Mouse (Mus musculus): ENCODE data around the gene Cyp21a1. TPM values are rescaled to one million over a fixed set of nuclear protein-coding genes. Genes with fewer than 3 reads are reported as not detected.

The Cyp21a1 gene
- polyA plus RNA-seq, 1 experiment from 2014 or later = not detected

GRCm38 (mm10) chr17:34761471-34761870, 42.9 kb downstream of the Cyp21a1 start:
- Histone ChIP-seq H3K4me2 (ENCODE audit: low read depth, low read length, severe bottlenecking) (no peak overlapping the region), H3K9ac (ENCODE audit: low read length) (no peak overlapping the region), H3K36me3 (ENCODE audit: control insufficient read depth, insufficient read depth, low read length) (no peaks in the 10 kb centered on the region), H3K27me3 (ENCODE audit: control insufficient read depth, insufficient read depth, low read length) (no peaks in the 10 kb centered on the region), H3K4me1 (replicated peaks; ENCODE audit: control insufficient read depth, insufficient read depth, low read length) (no peaks in the 10 kb centered on the region), H3K4me3 (ENCODE audit: low read depth, low read length) (no peak overlapping the region), H3K9me3 (ENCODE audit: control insufficient read depth, low read length) (no peaks in the 10 kb centered on the region), H3K27ac (ENCODE audit: low read depth, low read length) (no peak overlapping the region)
- no peak for DNase-seq (ENCODE audit: low spot score)
- WGBS = 77% methylated on average over 3 of the region's 3 CpGs
- no peak for ATAC-seq (replicated peaks; ENCODE audit: low FRiP score)

Small RNA genes lying within 50 kb of the gene (microRNA-seq; reads per million reads assigned to microRNA genes)
- gene Gm27471 (ENCODE audit: insufficient number of aligned reads) = not detected
- not detected for gene Mir6970 (ENCODE audit: insufficient number of aligned reads)
- gene Mir6971 (ENCODE audit: insufficient number of aligned reads) = 3.4 reads per million

Other genes with a start within 250 kb of the Cyp21a1 start
- 5.9 and 8.7 TPM in 2 replicates for gene Notch4, start 240.3 kb downstream of the Cyp21a1 start, polyA plus RNA-seq (2014; fragmentation: Nextera tagmentation; extraction: Ambion mirVana)
- 2.6 and 4.3 TPM in 2 replicates for gene Gpsm3, start 214.8 kb downstream of the Cyp21a1 start, polyA plus RNA-seq (2014; fragmentation: Nextera tagmentation; extraction: Ambion mirVana)
- gene Pbx2, start 213.3 kb downstream of the Cyp21a1 start, polyA plus RNA-seq (2014; fragmentation: Nextera tagmentation; extraction: Ambion mirVana) = 17.8 and 17.9 TPM in 2 replicates
- gene Ager, start 206.7 kb downstream of the Cyp21a1 start, polyA plus RNA-seq (2014; fragmentation: Nextera tagmentation; extraction: Ambion mirVana) = 2.4 and 4.0 TPM in 2 replicates
- 158 and 169 TPM in 2 replicates for gene Rnf5, start 200.9 kb downstream of the Cyp21a1 start, polyA plus RNA-seq (2014; fragmentation: Nextera tagmentation; extraction: Ambion mirVana)
- gene Agpat1, start 200.3 kb downstream of the Cyp21a1 start, polyA plus RNA-seq (2014; fragmentation: Nextera tagmentation; extraction: Ambion mirVana) = 93.4 and 101 TPM in 2 replicates
- 1.6 and 2.3 TPM in 2 replicates for gene Egfl8, start 188.6 kb downstream of the Cyp21a1 start, polyA plus RNA-seq (2014; fragmentation: Nextera tagmentation; extraction: Ambion mirVana)
- 26.4 and 29.0 TPM in 2 replicates for gene Ppt2, start 176.1 kb downstream of the Cyp21a1 start, polyA plus RNA-seq (2014; fragmentation: Nextera tagmentation; extraction: Ambion mirVana)
- 2.4 and 2.7 TPM in 2 replicates for gene Prrt1, start 175.0 kb downstream of the Cyp21a1 start, polyA plus RNA-seq (2014; fragmentation: Nextera tagmentation; extraction: Ambion mirVana)
- 14.5 and 18.2 TPM in 2 replicates for gene Fkbpl, start 159.8 kb downstream of the Cyp21a1 start, polyA plus RNA-seq (2014; fragmentation: Nextera tagmentation; extraction: Ambion mirVana)
- gene Atf6b, start 157.4 kb downstream of the Cyp21a1 start, polyA plus RNA-seq (2014; fragmentation: Nextera tagmentation; extraction: Ambion mirVana) = 79.5 and 82.9 TPM in 2 replicates
- 0.03 TPM in 1 of 2 replicates, not detected in the other for gene Tnxb, start 134.0 kb downstream of the Cyp21a1 start, polyA plus RNA-seq (2014; fragmentation: Nextera tagmentation; extraction: Ambion mirVana)
- gene C4b, start 60.7 kb downstream of the Cyp21a1 start, polyA plus RNA-seq (2014; fragmentation: Nextera tagmentation; extraction: Ambion mirVana) = 0.05 TPM in 1 of 2 replicates, not detected in the other
- 26.3 and 28.3 TPM in 2 replicates for gene Stk19, start 32.4 kb upstream of the Cyp21a1 start, polyA plus RNA-seq (2014; fragmentation: Nextera tagmentation; extraction: Ambion mirVana)
- gene Dxo, start 32.5 kb upstream of the Cyp21a1 start, polyA plus RNA-seq (2014; fragmentation: Nextera tagmentation; extraction: Ambion mirVana) = 78.5 and 84.9 TPM in 2 replicates
- gene Skiv2l, start 45.6 kb upstream of the Cyp21a1 start, polyA plus RNA-seq (2014; fragmentation: Nextera tagmentation; extraction: Ambion mirVana) = 53.1 and 55.1 TPM in 2 replicates
- gene Nelfe, start 45.8 kb upstream of the Cyp21a1 start, polyA plus RNA-seq (2014; fragmentation: Nextera tagmentation; extraction: Ambion mirVana) = 143 and 144 TPM in 2 replicates
- gene Cfb, start 58.0 kb upstream of the Cyp21a1 start, polyA plus RNA-seq (2014; fragmentation: Nextera tagmentation; extraction: Ambion mirVana) = 2.6 and 3.3 TPM in 2 replicates
- 2.1 and 2.8 TPM in 2 replicates for gene Zbtb12, start 74.9 kb upstream of the Cyp21a1 start, polyA plus RNA-seq (2014; fragmentation: Nextera tagmentation; extraction: Ambion mirVana)
- gene Gm20547, start 77.5 kb upstream of the Cyp21a1 start, polyA plus RNA-seq (2014; fragmentation: Nextera tagmentation; extraction: Ambion mirVana) = not detected in 2 replicates
- gene C2, start 93.7 kb upstream of the Cyp21a1 start, polyA plus RNA-seq (2014; fragmentation: Nextera tagmentation; extraction: Ambion mirVana) = 1.1 and 1.7 TPM in 2 replicates
- gene Ehmt2, start 93.9 kb upstream of the Cyp21a1 start, polyA plus RNA-seq (2014; fragmentation: Nextera tagmentation; extraction: Ambion mirVana) = 90.4 and 96.8 TPM in 2 replicates
- not detected in 2 replicates for gene Slc44a4, start 109.9 kb upstream of the Cyp21a1 start, polyA plus RNA-seq (2014; fragmentation: Nextera tagmentation; extraction: Ambion mirVana)
- 12.8 and 13.4 TPM in 2 replicates for gene Neu1, start 126.7 kb upstream of the Cyp21a1 start, polyA plus RNA-seq (2014; fragmentation: Nextera tagmentation; extraction: Ambion mirVana)
- 0.24 TPM in 1 of 2 replicates, not detected in the other for gene Hspa1b, start 154.7 kb upstream of the Cyp21a1 start, polyA plus RNA-seq (2014; fragmentation: Nextera tagmentation; extraction: Ambion mirVana)
- gene Gm20481, start 165.4 kb upstream of the Cyp21a1 start, polyA plus RNA-seq (2014; fragmentation: Nextera tagmentation; extraction: Ambion mirVana) = not detected in 2 replicates
- gene Hspa1a, start 167.6 kb upstream of the Cyp21a1 start, polyA plus RNA-seq (2014; fragmentation: Nextera tagmentation; extraction: Ambion mirVana) = 1.6 TPM in 2 replicates
- gene Hspa1l, start 168.1 kb upstream of the Cyp21a1 start, polyA plus RNA-seq (2014; fragmentation: Nextera tagmentation; extraction: Ambion mirVana) = 1.7 and 1.8 TPM in 2 replicates
- gene Lsm2, start 177.3 kb upstream of the Cyp21a1 start, polyA plus RNA-seq (2014; fragmentation: Nextera tagmentation; extraction: Ambion mirVana) = 288 and 292 TPM in 2 replicates
- gene Vars, start 196.4 kb upstream of the Cyp21a1 start, polyA plus RNA-seq (2014; fragmentation: Nextera tagmentation; extraction: Ambion mirVana) = 169 and 174 TPM in 2 replicates
- gene Vwa7, start 212.0 kb upstream of the Cyp21a1 start, polyA plus RNA-seq (2014; fragmentation: Nextera tagmentation; extraction: Ambion mirVana) = 0.15 and 0.27 TPM in 2 replicates
- gene Sapcd1, start 223.5 kb upstream of the Cyp21a1 start, polyA plus RNA-seq (2014; fragmentation: Nextera tagmentation; extraction: Ambion mirVana) = 4.0 and 4.1 TPM in 2 replicates
- gene Msh5, start 242.2 kb upstream of the Cyp21a1 start, polyA plus RNA-seq (2014; fragmentation: Nextera tagmentation; extraction: Ambion mirVana) = 5.8 and 7.9 TPM in 2 replicates
- 67.7 and 74.5 TPM in 2 replicates for gene Clic1, start 245.4 kb upstream of the Cyp21a1 start, polyA plus RNA-seq (2014; fragmentation: Nextera tagmentation; extraction: Ambion mirVana)